Mouse (Mus musculus) G1E (cell line): ENCODE measurements at regions not wholly inside any gene's neighbourhood (a gene's known extent, or its start where the extent isn't known, plus 50 kb on each side); places are given as distances from the start of the nearest gene placed in this dataset.

Source experiments
- ATAC-seq: 2 replicates; pipeline ENCODE4 v1.8.0; 2016; ENCODE audit warnings: mild to moderate bottlenecking; ENCODE audit not compliant: insufficient number of reproducible peaks, poor library complexity, low FRiP score, severe bottlenecking; ENCODE audit errors: extremely low read depth
- DNase-seq: peaks from one replicate; pipeline ENCODE4 v3.0.0; 2012; ENCODE audit warnings: low spot score
- H3K27me3 ChIP-seq: 2 replicates; pipeline ENCODE4 v1.6.1; 2012; ENCODE audit warnings: mild to moderate bottlenecking, low read length, inconsistent platforms; ENCODE audit not compliant: insufficient read depth
- H3K36me3 ChIP-seq: replicated peaks from 2 replicates; pipeline ENCODE3; 2012; ENCODE audit warnings: mild to moderate bottlenecking, inconsistent platforms
- H3K4me1 ChIP-seq: 2 replicates; pipeline ENCODE4 v1.6.1; 2012; ENCODE audit warnings: low read depth, low read length, inconsistent platforms, mixed read lengths; ENCODE audit not compliant: insufficient read depth
- H3K4me3 ChIP-seq: 2 replicates; pipeline ENCODE4 v1.5.1; 2012; ENCODE audit warnings: low read depth, mild to moderate bottlenecking, inconsistent platforms, low read length, moderate library complexity, mixed read lengths
- H3K9me3 ChIP-seq: replicated peaks from 2 replicates; pipeline ENCODE4 v1.6.1; 2012; ENCODE audit warnings: inconsistent platforms
- CTCF ChIP-seq: IDR thresholded peaks from 2 replicates; pipeline ENCODE4 v1.5.1; 2012; ENCODE audit warnings: low read depth, low read length, inconsistent platforms, mixed read lengths
- GATA1 ChIP-seq: IDR thresholded peaks from 2 replicates; pipeline ENCODE4 v1.6.1; 2012; ENCODE audit warnings: borderline replicate concordance, low read length, inconsistent platforms, mixed read lengths
- GATA2 ChIP-seq: IDR thresholded peaks from 2 replicates; pipeline ENCODE4 v1.6.1; 2012; ENCODE audit warnings: low read depth, low read length, inconsistent platforms, borderline replicate concordance
- POLR2AphosphoS5 ChIP-seq: IDR thresholded peaks from 2 replicates; pipeline ENCODE4 v1.6.1; 2012; ENCODE audit warnings: low read depth, low read length, inconsistent platforms; ENCODE audit not compliant: insufficient replicate concordance
- TAL1 ChIP-seq: conservative IDR thresholded peaks from 2 replicates; pipeline ENCODE4 v1.6.1; 2012; ENCODE audit warnings: low read depth, low read length, inconsistent platforms, mixed read lengths

GRCm38 (mm10) chr2:148197375-148198015 is 150.7 kb upstream of the Foxa2 start:
- no peaks in the 10 kb centered on the region for H3K4me1 ChIP-seq
- H3K9me3 ChIP-seq, result peaks cover 33% of the 10 kb centered on the region
- ATAC-seq (no peak), DNase-seq (no peak)
- H3K4me3 ChIP-seq, result no peak overlapping the region
- H3K27me3 ChIP-seq, result no peaks in the 10 kb centered on the region
- no peak for TF ChIP-seq TAL1
- TF ChIP-seq GATA2, result no peak
- TF ChIP-seq CTCF, result no peak
- TF ChIP-seq GATA1, result no peak
- no peak for TF ChIP-seq POLR2AphosphoS5
- no peaks in the 10 kb centered on the region for H3K36me3 ChIP-seq

- no peak overlapping the region for H3K4me3 ChIP-seq
- no peaks in the 10 kb centered on the region for H3K4me1 ChIP-seq
- no peaks in the 10 kb centered on the region for H3K36me3 ChIP-seq
- TF ChIP-seq GATA1, result no peak
- no peak for TF ChIP-seq CTCF
- no peak for TF ChIP-seq GATA2
- no peak for TF ChIP-seq TAL1
- TF ChIP-seq POLR2AphosphoS5, result no peak
- no peak for ATAC-seq
- no peaks in the 10 kb centered on the region for H3K27me3 ChIP-seq
- H3K9me3 ChIP-seq, result peaks cover 21% of the 10 kb centered on the region
- DNase-seq, result no peak
Measured at GRCm38 (mm10) chr2:148206633-148207032, 159.9 kb upstream of the Foxa2 start.

- DNase-seq, result no peak
- no peak for TF ChIP-seq CTCF
- TF ChIP-seq TAL1, result no peak
- no peak for TF ChIP-seq GATA1
- TF ChIP-seq POLR2AphosphoS5, result no peak
- TF ChIP-seq GATA2, result no peak
Measured at GRCm38 (mm10) chr2:148210813-148211212, 164.0 kb upstream of the Foxa2 start.

GRCm38 (mm10) chr2:148217136-148217535 is 170.4 kb upstream of the Foxa2 start:
- H3K9me3 ChIP-seq, result peaks cover 24% of the 10 kb centered on the region
- TF ChIP-seq GATA2, result no peak
- TF ChIP-seq POLR2AphosphoS5, result no peak
- no peak for TF ChIP-seq CTCF
- TF ChIP-seq TAL1, result no peak
- TF ChIP-seq GATA1, result no peak

More at GRCm38 (mm10) chr2:148210813-148211212, 164.0 kb upstream of the Foxa2 start:
- H3K36me3 ChIP-seq, result no peaks in the 10 kb centered on the region
- peaks cover 25% of the 10 kb centered on the region for H3K9me3 ChIP-seq
- no peaks in the 10 kb centered on the region for H3K4me1 ChIP-seq
- no peak overlapping the region for H3K4me3 ChIP-seq
- no peaks in the 10 kb centered on the region for H3K27me3 ChIP-seq
- ATAC-seq, result no peak

GRCm38 (mm10) chr2:148233691-148234300 is 161.3 kb upstream of the Sstr4 start:
- peaks cover 13% of the 10 kb centered on the region for H3K9me3 ChIP-seq
- H3K36me3 ChIP-seq, result no peaks in the 10 kb centered on the region
- no peak overlapping the region for H3K4me3 ChIP-seq
- H3K27me3 ChIP-seq, result no peaks in the 10 kb centered on the region
- ATAC-seq (no peak), DNase-seq (no peak)
- TF ChIP-seq POLR2AphosphoS5 (no peak), GATA2 (no peak), GATA1 (no peak), TAL1 (no peak), CTCF (no peak)
- no peaks in the 10 kb centered on the region for H3K4me1 ChIP-seq

More at GRCm38 (mm10) chr2:148217136-148217535, 170.4 kb upstream of the Foxa2 start:
- no peak for ATAC-seq
- DNase-seq, result no peak
- Histone ChIP-seq H3K4me3 (no peak overlapping the region), H3K27me3 (no peaks in the 10 kb centered on the region), H3K4me1 (no peaks in the 10 kb centered on the region), H3K36me3 (no peaks in the 10 kb centered on the region)

- Histone ChIP-seq H3K27me3 (no peaks in the 10 kb centered on the region), H3K36me3 (no peaks in the 10 kb centered on the region), H3K9me3 (peaks cover 27% of the 10 kb centered on the region), H3K4me3 (no peak overlapping the region), H3K4me1 (no peaks in the 10 kb centered on the region)
- DNase-seq (no peak), ATAC-seq (no peak)
- TF ChIP-seq TAL1, result no peak
- TF ChIP-seq CTCF, result no peak
- no peak for TF ChIP-seq GATA2
- no peak for TF ChIP-seq GATA1
- no peak for TF ChIP-seq POLR2AphosphoS5
Measured at GRCm38 (mm10) chr2:148237121-148237520, 158.0 kb upstream of the Sstr4 start.
